ENCODE assay signal across 13 mouse cellular contexts in genomic region chr10:8749537-8749936, GRCm38 (mm10).
A peak's percentile ranks its signal among the peaks of the same experiment; 100 is the strongest.
DNase-seq lines count a peak whose midpoint lies in the region; ATAC-seq and TF ChIP-seq lines count a peak whose summit lies in the region.
"Had no signal": no experiment of that assay in that cellular context is flagged by ENCODE, and none has a peak within 500 bp of the region (broad histone marks: within the 10 kb centered on the region; RNA-seq: fewer than 3 reads in every experiment).

No protein-coding gene starts in this region.

- H3K9ac ChIP-seq in forebrain, embryonic 15.5 days (replicated peaks) = no peak overlapping the region
- H3K9ac ChIP-seq in midbrain, embryonic 15.5 days = no peak overlapping the region
- H3K9ac ChIP-seq: liver, embryonic 13.5 days had no signal

- intact Hi-C loops in gastrocnemius, postnatal 14 days (cut with DNase I; ENCODE audit: low total_unique reads) = no loop called here
- intact Hi-C loops in left cerebral cortex, adult 2 months (cut with DNase I) = loop anchor here (10.0 kb wide), 1 partner anchor 925 kb away; the partner anchor contains the start of gene Samd5

- H3K27ac ChIP-seq in left cerebral cortex, adult 2 months = peak overlapping the region; percentile 28; the same call in 1 of the 2 replicates
- H3K27ac ChIP-seq in forebrain, embryonic 15.5 days (replicated peaks) = no peak overlapping the region
- H3K27ac ChIP-seq in midbrain, embryonic 15.5 days = peak overlapping the region; percentile 49; the same call in 1 of the 2 replicates
- H3K27ac ChIP-seq: liver, embryonic 13.5 days had no signal

- DNase-seq in gastrocnemius, postnatal 14 days = peak; percentile 6
- DNase-seq in gastrocnemius, postnatal 4 days (ENCODE audit: low spot score in 2 of 2) = no peak
- no peak for DNase-seq in left cerebral cortex, adult 2 months (ENCODE audit: extremely low spot score in 1 of 2, low spot score in 2 of 2)
- DNase-seq in left cerebral cortex, adult 18-20 months (ENCODE audit: low spot score in 2 of 2) = no peak
- DNase-seq in thymus, postnatal 36 days = no peak
- DNase-seq in urinary bladder, postnatal 25 days (ENCODE audit: low spot score) = no peak
- DNase-seq: cerebellum, adult 11-12 months; heart, adult 18-20 months; liver, embryonic 13.5 days had no signal

- 24% methylated on average over 11 of the region's 11 CpGs for WGBS in forebrain, embryonic 15.5 days
- WGBS in midbrain, embryonic 15.5 days = 24% methylated on average over 11 of the region's 11 CpGs

- H3K4me1 ChIP-seq in forebrain, embryonic 15.5 days = peaks cover 9% of the 10 kb centered on the region
- peaks cover 5% of the 10 kb centered on the region; the same call in 1 of the 2 replicates for H3K4me1 ChIP-seq in midbrain, embryonic 15.5 days
- H3K4me1 ChIP-seq: liver, embryonic 13.5 days; megakaryocyte, embryonic 14.5 days had no signal

- no peaks in the 10 kb centered on the region for H3K27me3 ChIP-seq in forebrain, embryonic 15.5 days
- H3K27me3 ChIP-seq in midbrain, embryonic 15.5 days (replicated peaks) = no peaks in the 10 kb centered on the region
- H3K27me3 ChIP-seq: liver, embryonic 13.5 days; megakaryocyte, embryonic 14.5 days had no signal

- ATAC-seq in forebrain, embryonic 15.5 days (replicated peaks) = 0 out of 2 replicates have a peak, but pooled peaks have one; percentile 33
- ATAC-seq in midbrain, embryonic 15.5 days (replicated peaks) = peak; percentile 38; the same call in 1 of the 2 replicates
- ATAC-seq: lung, postnatal 0 days had no signal

- TF ChIP-seq CTCF in left cerebral cortex, adult 2 months (IDR thresholded peaks at IDR 0.05) = no peak

- no peak overlapping the region for H3K4me3 ChIP-seq in left cerebral cortex, adult 2 months
- H3K4me3 ChIP-seq in forebrain, embryonic 15.5 days = no peak overlapping the region
- no peak overlapping the region for H3K4me3 ChIP-seq in midbrain, embryonic 15.5 days
- H3K4me3 ChIP-seq: liver, embryonic 13.5 days; megakaryocyte, embryonic 14.5 days had no signal

- H3K9me3 ChIP-seq in forebrain, embryonic 15.5 days = no peaks in the 10 kb centered on the region
- no peaks in the 10 kb centered on the region for H3K9me3 ChIP-seq in midbrain, embryonic 15.5 days
- H3K9me3 ChIP-seq: liver, embryonic 13.5 days; megakaryocyte, embryonic 14.5 days had no signal

- no peaks in the 10 kb centered on the region for H3K36me3 ChIP-seq in forebrain, embryonic 15.5 days
- H3K36me3 ChIP-seq in midbrain, embryonic 15.5 days (replicated peaks) = no peaks in the 10 kb centered on the region; the same call in 1 of the 2 replicates
- H3K36me3 ChIP-seq: liver, embryonic 13.5 days had no signal

- H3K4me2 ChIP-seq in forebrain, embryonic 15.5 days (replicated peaks) = no peak overlapping the region; the same call in 1 of the 2 replicates
- peak overlapping the region; percentile 6; the same call in 1 of the 2 replicates for H3K4me2 ChIP-seq in midbrain, embryonic 15.5 days
- H3K4me2 ChIP-seq: liver, embryonic 13.5 days had no signal
